Mouse (Mus musculus): ENCODE results near the gene Rgs12. TPM values are rescaled to one million over a fixed set of nuclear protein-coding genes. Genes with fewer than 3 reads are reported as not detected.

The Rgs12 gene
- polyA plus RNA-seq, 1 experiment, result 50.6 TPM

- TF ChIP-seq CTCF (IDR thresholded peaks at IDR 0.05; ENCODE audit: control insufficient read depth, insufficient read depth, insufficient read length) (no peak), MYOD1 (IDR thresholded peaks at IDR 0.05; ENCODE audit: control insufficient read depth, insufficient read length, low read depth) (peak; percentile 72)
- H3ac ChIP-seq (ENCODE audit: control insufficient read depth, insufficient read length, low read depth), result no peak overlapping the region
- H3K79me3 ChIP-seq (ENCODE audit: low read depth), result no peaks in the 10 kb centered on the region
- H3K79me2 ChIP-seq (ENCODE audit: control insufficient read depth, insufficient read depth), result no peaks in the 10 kb centered on the region
- no peaks in the 10 kb centered on the region for H3K27me3 ChIP-seq (ENCODE audit: control insufficient read depth, insufficient read depth, insufficient read length)
- peaks cover 6% of the 10 kb centered on the region for H3K36me3 ChIP-seq (ENCODE audit: control insufficient read depth, insufficient read depth)
- no peak overlapping the region for H3K4me3 ChIP-seq (ENCODE audit: insufficient read depth, poor library complexity, severe bottlenecking)
Measured at GRCm38 (mm10) chr5:34976540-34977292, 27.5 kb downstream of the Rgs12 start.

GRCm38 (mm10) chr5:34980099-34980498 lies 30.9 kb downstream of the Rgs12 start:
- no peaks in the 10 kb centered on the region for H3K79me2 ChIP-seq (ENCODE audit: control insufficient read depth, insufficient read depth)
- no peak overlapping the region for H3K4me3 ChIP-seq (ENCODE audit: insufficient read depth, poor library complexity, severe bottlenecking)
- H3K79me3 ChIP-seq (ENCODE audit: low read depth), result no peaks in the 10 kb centered on the region
- no peak overlapping the region for H3ac ChIP-seq (ENCODE audit: control insufficient read depth, insufficient read length, low read depth)
- H3K36me3 ChIP-seq (ENCODE audit: control insufficient read depth, insufficient read depth), result peaks cover 6% of the 10 kb centered on the region
- H3K27me3 ChIP-seq (ENCODE audit: control insufficient read depth, insufficient read depth, insufficient read length), result no peaks in the 10 kb centered on the region
- TF ChIP-seq FOSL1 (IDR thresholded peaks at IDR 0.05; ENCODE audit: insufficient read depth, low read length, poor library complexity, severe bottlenecking) (no peak), CTCF (IDR thresholded peaks at IDR 0.05; ENCODE audit: control insufficient read depth, insufficient read depth, insufficient read length) (no peak), MAX (IDR thresholded peaks at IDR 0.05) (no peak), USF1 (IDR thresholded peaks at IDR 0.05; ENCODE audit: low read depth) (no peak), MYOG (IDR thresholded peaks at IDR 0.05; ENCODE audit: control insufficient read depth, extremely low read depth, insufficient read length) (no peak), MYOD1 (IDR thresholded peaks at IDR 0.05; ENCODE audit: control insufficient read depth, insufficient read length, low read depth) (no peak), CEBPB (IDR thresholded peaks at IDR 0.05; ENCODE audit: low read depth) (no peak)

GRCm38 (mm10) chr5:34981734-34982133 lies 32.5 kb downstream of the Rgs12 start:
- Histone ChIP-seq H3K36me3 (ENCODE audit: control insufficient read depth, insufficient read depth) (no peaks in the 10 kb centered on the region), H3ac (ENCODE audit: control insufficient read depth, insufficient read length, low read depth) (no peak overlapping the region), H3K4me3 (ENCODE audit: insufficient read depth, poor library complexity, severe bottlenecking) (no peak overlapping the region), H3K27me3 (ENCODE audit: control insufficient read depth, insufficient read depth, insufficient read length) (no peaks in the 10 kb centered on the region), H3K79me2 (ENCODE audit: control insufficient read depth, insufficient read depth) (no peaks in the 10 kb centered on the region), H3K79me3 (ENCODE audit: low read depth) (no peaks in the 10 kb centered on the region)
- TF ChIP-seq USF1 (IDR thresholded peaks at IDR 0.05; ENCODE audit: low read depth) (peak; percentile 44), MYOD1 (IDR thresholded peaks at IDR 0.05; ENCODE audit: control insufficient read depth, insufficient read length, low read depth) (no peak)

- Histone ChIP-seq H3ac (ENCODE audit: control insufficient read depth, insufficient read length, low read depth) (no peak overlapping the region), H3K27me3 (ENCODE audit: control insufficient read depth, insufficient read depth, insufficient read length) (no peaks in the 10 kb centered on the region), H3K79me2 (ENCODE audit: control insufficient read depth, insufficient read depth) (peaks cover 3% of the 10 kb centered on the region), H3K79me3 (ENCODE audit: low read depth) (no peaks in the 10 kb centered on the region), H3K36me3 (ENCODE audit: control insufficient read depth, insufficient read depth) (no peaks in the 10 kb centered on the region), H3K4me3 (ENCODE audit: insufficient read depth, poor library complexity, severe bottlenecking) (no peak overlapping the region)
- TF ChIP-seq CTCF (IDR thresholded peaks at IDR 0.05; ENCODE audit: control insufficient read depth, insufficient read depth, insufficient read length) (no peak), MYOD1 (IDR thresholded peaks at IDR 0.05; ENCODE audit: control insufficient read depth, insufficient read length, low read depth) (no peak), FOSL1 (IDR thresholded peaks at IDR 0.05; ENCODE audit: insufficient read depth, low read length, poor library complexity, severe bottlenecking) (no peak), USF1 (IDR thresholded peaks at IDR 0.05; ENCODE audit: low read depth) (no peak), CEBPB (IDR thresholded peaks at IDR 0.05; ENCODE audit: low read depth) (no peak), MAX (IDR thresholded peaks at IDR 0.05) (no peak), MYOG (IDR thresholded peaks at IDR 0.05; ENCODE audit: control insufficient read depth, extremely low read depth, insufficient read length) (no peak)
Measured at GRCm38 (mm10) chr5:34984933-34985332, 35.7 kb downstream of the Rgs12 start.

GRCm38 (mm10) chr5:34985867-34986266 lies 36.6 kb downstream of the Rgs12 start:
- Histone ChIP-seq H3K4me3 (ENCODE audit: insufficient read depth, poor library complexity, severe bottlenecking) (no peak overlapping the region), H3K79me2 (ENCODE audit: control insufficient read depth, insufficient read depth) (peaks cover 12% of the 10 kb centered on the region), H3K36me3 (ENCODE audit: control insufficient read depth, insufficient read depth) (no peaks in the 10 kb centered on the region), H3ac (ENCODE audit: control insufficient read depth, insufficient read length, low read depth) (no peak overlapping the region), H3K79me3 (ENCODE audit: low read depth) (peaks cover 4% of the 10 kb centered on the region), H3K27me3 (ENCODE audit: control insufficient read depth, insufficient read depth, insufficient read length) (no peaks in the 10 kb centered on the region)
- TF ChIP-seq MAX (IDR thresholded peaks at IDR 0.05), result no peak
- TF ChIP-seq CTCF (IDR thresholded peaks at IDR 0.05; ENCODE audit: control insufficient read depth, insufficient read depth, insufficient read length), result peak; percentile 56

DNA sequence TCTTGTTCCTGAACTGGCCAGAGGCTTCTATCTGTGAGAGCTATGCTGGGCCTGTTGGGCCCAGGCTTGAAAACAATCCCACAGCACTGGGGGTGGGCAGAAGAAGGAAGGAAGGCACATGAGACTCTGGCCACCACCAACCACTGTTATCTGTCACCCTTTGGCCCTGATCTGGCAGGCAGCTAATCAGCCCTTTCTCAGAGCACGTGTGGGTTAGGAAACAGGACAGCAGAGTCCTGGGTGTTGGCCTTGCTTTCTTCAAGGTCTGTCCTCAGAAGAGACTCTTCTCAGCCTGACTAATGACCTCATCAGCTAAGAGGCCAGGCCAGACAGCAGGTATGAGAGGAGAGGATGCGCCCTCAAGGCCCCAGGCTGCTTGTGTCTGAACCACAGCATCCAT lies 38.2 kb downstream of the Rgs12 start:
- peaks cover 16% of the 10 kb centered on the region for H3K79me3 ChIP-seq (ENCODE audit: low read depth)
- H3K36me3 ChIP-seq (ENCODE audit: control insufficient read depth, insufficient read depth), result no peaks in the 10 kb centered on the region
- H3K79me2 ChIP-seq (ENCODE audit: control insufficient read depth, insufficient read depth), result peaks cover 28% of the 10 kb centered on the region
- no peak overlapping the region for H3K4me3 ChIP-seq (ENCODE audit: insufficient read depth, poor library complexity, severe bottlenecking)
- TF ChIP-seq FOSL1 (IDR thresholded peaks at IDR 0.05; ENCODE audit: insufficient read depth, low read length, poor library complexity, severe bottlenecking) (no peak), MAX (IDR thresholded peaks at IDR 0.05) (no peak), MYOD1 (IDR thresholded peaks at IDR 0.05; ENCODE audit: control insufficient read depth, insufficient read length, low read depth) (no peak), CTCF (IDR thresholded peaks at IDR 0.05; ENCODE audit: control insufficient read depth, insufficient read depth, insufficient read length) (no peak), MYOG (IDR thresholded peaks at IDR 0.05; ENCODE audit: control insufficient read depth, extremely low read depth, insufficient read length) (no peak), USF1 (IDR thresholded peaks at IDR 0.05; ENCODE audit: low read depth) (no peak), CEBPB (IDR thresholded peaks at IDR 0.05; ENCODE audit: low read depth) (no peak)
- H3ac ChIP-seq (ENCODE audit: control insufficient read depth, insufficient read length, low read depth), result no peak overlapping the region
- no peaks in the 10 kb centered on the region for H3K27me3 ChIP-seq (ENCODE audit: control insufficient read depth, insufficient read depth, insufficient read length)
